Mouse (Mus musculus): ENCODE measurements around the gene Heg1.

Gene Heg1

GRCm38 (mm10) chr16:33745457-33745856 is 61.3 kb downstream of the Heg1 start:
- DNase-seq (ENCODE audit: low spot score), result no peak

GRCm38 (mm10) chr16:33746074-33746676 is 62.0 kb downstream of the Heg1 start:
- DNase-seq (ENCODE audit: low spot score), result no peak

GRCm38 (mm10) chr16:33747346-33747954 is 63.3 kb downstream of the Heg1 start:
- DNase-seq (ENCODE audit: low spot score), result no peak

GRCm38 (mm10) chr16:33747994-33748393 is 63.8 kb downstream of the Heg1 start:
- no peak for DNase-seq (ENCODE audit: low spot score)

- no peak for DNase-seq (ENCODE audit: low spot score)
These were observed 67.0 kb downstream of the Heg1 start for GRCm38 (mm10) chr16:33751152-33751551.

- no peak for DNase-seq (ENCODE audit: low spot score)
These were observed 67.4 kb downstream of the Heg1 start for GRCm38 (mm10) chr16:33751590-33751989.

- DNase-seq (ENCODE audit: low spot score), result no peak
These were observed 68.9 kb downstream of the Heg1 start for GRCm38 (mm10) chr16:33752904-33753578.

GRCm38 (mm10) chr16:33755293-33755692 is 71.1 kb downstream of the Heg1 start:
- no peak for DNase-seq (ENCODE audit: low spot score)

GRCm38 (mm10) chr16:33755961-33756360 is 71.8 kb downstream of the Heg1 start:
- DNase-seq (ENCODE audit: low spot score), result no peak

- DNase-seq (ENCODE audit: low spot score), result no peak
These were observed 72.2 kb downstream of the Heg1 start for GRCm38 (mm10) chr16:33756396-33756795.

- no peak for DNase-seq (ENCODE audit: low spot score)
These were observed 75.0 kb downstream of the Heg1 start for GRCm38 (mm10) chr16:33759207-33759606.

- no peak for DNase-seq (ENCODE audit: low spot score)
These were observed 76.4 kb downstream of the Heg1 start for GRCm38 (mm10) chr16:33760542-33760941.

- no peak for DNase-seq (ENCODE audit: low spot score)
These were observed 76.8 kb downstream of the Heg1 start for GRCm38 (mm10) chr16:33760996-33761395.

GRCm38 (mm10) chr16:33764501-33765193 is 80.5 kb downstream of the Heg1 start:
- no peak for DNase-seq (ENCODE audit: low spot score)

- DNase-seq (ENCODE audit: low spot score), result no peak
These were observed 81.3 kb downstream of the Heg1 start for GRCm38 (mm10) chr16:33765477-33765876.

GRCm38 (mm10) chr16:33766309-33766708 is 82.1 kb downstream of the Heg1 start:
- no peak for DNase-seq (ENCODE audit: low spot score)

GRCm38 (mm10) chr16:33766757-33767156 is 82.6 kb downstream of the Heg1 start:
- DNase-seq (ENCODE audit: low spot score), result no peak

GRCm38 (mm10) chr16:33768491-33769278 is 84.5 kb downstream of the Heg1 start:
- DNase-seq (ENCODE audit: low spot score), result no peak

GRCm38 (mm10) chr16:33769848-33770247 is 85.7 kb downstream of the Heg1 start:
- DNase-seq (ENCODE audit: low spot score), result no peak

- DNase-seq (ENCODE audit: low spot score), result no peak
These were observed 86.7 kb downstream of the Heg1 start for GRCm38 (mm10) chr16:33770778-33771454.

GRCm38 (mm10) chr16:33772809-33773208 is 88.6 kb downstream of the Heg1 start:
- no peak for DNase-seq (ENCODE audit: low spot score)
